Mouse (Mus musculus): ENCODE measurements around the gene Nek1. TPM values are rescaled to one million over a fixed set of nuclear protein-coding genes. Genes with fewer than 3 reads are reported as not detected.

Gene Nek1
- 13.9 TPM for polyA plus RNA-seq (2017; shearing (Covaris generic))

GRCm38 (mm10) chr8:60992910-60993638 lies at the start of gene Nek1:
Gene Nek1, plus strand, starts transcription at chr8:60993195.

GRCm38 (mm10) chr8:60982701-60983687 lies 10.0 kb upstream of the Nek1 start, which contains the start of gene Clcn3:
Gene Clcn3, minus strand, starts transcription at chr8:60983300.

Other genes with a start within 250 kb of the Nek1 start
- 72.8 TPM for gene Hpf1, start 102.8 kb upstream of the Nek1 start, polyA plus RNA-seq (2017; shearing (Covaris generic))
- gene Clcn3, start 9.9 kb upstream of the Nek1 start, polyA plus RNA-seq (2017; shearing (Covaris generic)): 41.2 TPM
- 7.3 TPM for gene Sh3rf1, start 230.7 kb downstream of the Nek1 start, polyA plus RNA-seq (2017; shearing (Covaris generic))